Mouse (Mus musculus): ENCODE measurements around the gene Dync1h1. TPM values are rescaled to one million over a fixed set of nuclear protein-coding genes. Genes with fewer than 3 reads are reported as not detected.
A peak's percentile ranks its signal among the peaks of the same experiment; 100 is the strongest.

Dync1h1 gene
- polyA plus RNA-seq, 1 experiment, result 175 TPM

DNA sequence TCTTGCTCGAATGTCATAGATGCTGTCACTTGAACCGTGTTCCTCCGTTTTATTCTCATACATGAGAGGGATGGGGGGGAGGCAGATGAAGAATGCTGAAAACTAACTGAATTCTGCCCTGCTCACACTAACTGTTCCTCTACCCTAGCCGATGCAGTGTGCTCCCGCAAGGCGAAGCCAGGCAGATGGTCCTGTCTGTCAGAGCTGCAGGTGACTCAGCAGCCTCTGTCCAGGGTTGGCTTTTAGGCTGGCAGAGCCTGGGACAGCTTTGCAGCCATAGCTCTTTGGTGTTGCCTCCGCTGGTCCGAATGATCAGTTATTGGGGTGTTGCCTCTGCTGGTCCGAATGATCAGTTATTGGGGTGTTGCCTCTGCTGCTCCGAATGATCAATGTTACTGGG is 30.2 kb upstream of the Dync1h1 start:
- H3K4me1 ChIP-seq (ENCODE audit: control insufficient read depth, insufficient read depth, low read length), result no peaks in the 10 kb centered on the region
- H3K4me3 ChIP-seq (ENCODE audit: insufficient read depth, low read length), result no peak overlapping the region
- no peak for TF ChIP-seq POLR2A (IDR thresholded peaks at IDR 0.05; ENCODE audit: low read depth, low read length)
- no peak for TF ChIP-seq CTCF (IDR thresholded peaks at IDR 0.05; ENCODE audit: borderline replicate concordance, insufficient read depth, low read length)
- no peak overlapping the region for H3K27ac ChIP-seq (ENCODE audit: insufficient read depth, low read length)

DNA sequence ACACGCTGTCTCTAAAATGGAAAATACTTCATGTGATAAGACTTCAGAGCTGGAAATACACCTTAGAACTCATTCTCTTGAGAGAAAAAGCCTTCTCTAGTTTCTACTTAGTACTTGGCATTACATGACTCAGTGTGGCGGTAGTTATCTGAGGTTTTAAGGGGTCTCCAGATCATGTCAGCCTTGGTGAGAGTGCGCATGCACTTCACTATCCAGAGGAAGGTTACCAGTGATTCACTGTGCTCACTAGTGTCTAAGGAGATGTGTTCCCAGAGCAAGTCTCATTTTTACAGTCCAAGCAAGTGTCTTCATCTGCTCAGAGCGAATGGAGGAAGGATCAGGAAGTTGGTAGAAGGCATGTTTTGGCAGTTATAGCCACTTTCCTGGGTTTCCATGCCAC is 28.9 kb upstream of the Dync1h1 start:
- TF ChIP-seq POLR2A (IDR thresholded peaks at IDR 0.05; ENCODE audit: low read depth, low read length) (no peak), CTCF (IDR thresholded peaks at IDR 0.05; ENCODE audit: borderline replicate concordance, insufficient read depth, low read length) (no peak)
- no peaks in the 10 kb centered on the region for H3K4me1 ChIP-seq (ENCODE audit: control insufficient read depth, insufficient read depth, low read length)
- H3K27ac ChIP-seq (ENCODE audit: insufficient read depth, low read length), result no peak overlapping the region
- no peak overlapping the region for H3K4me3 ChIP-seq (ENCODE audit: insufficient read depth, low read length)

DNA sequence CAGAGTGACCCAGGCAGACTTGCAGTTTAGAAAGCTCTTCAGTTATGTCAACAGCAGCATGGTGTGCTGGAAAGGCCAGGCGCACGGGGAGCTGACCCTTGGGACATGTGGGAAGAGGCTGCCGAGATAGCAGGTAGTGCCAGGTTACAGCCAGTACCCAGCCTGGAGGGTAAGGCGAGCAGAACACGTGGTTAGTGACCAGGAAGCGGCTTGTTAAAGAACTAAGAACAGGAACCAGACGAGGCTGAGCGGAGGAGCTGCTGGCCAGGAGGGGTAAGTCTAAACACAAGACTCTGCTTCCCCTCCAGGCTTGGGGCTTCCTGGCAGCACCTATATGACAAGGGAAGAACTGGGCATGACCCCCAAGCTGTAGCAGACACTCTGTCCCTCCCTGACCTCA is 27.6 kb upstream of the Dync1h1 start:
- TF ChIP-seq POLR2A (IDR thresholded peaks at IDR 0.05; ENCODE audit: low read depth, low read length) (no peak), CTCF (IDR thresholded peaks at IDR 0.05; ENCODE audit: borderline replicate concordance, insufficient read depth, low read length) (no peak)
- Histone ChIP-seq H3K27ac (ENCODE audit: insufficient read depth, low read length) (no peak overlapping the region), H3K4me1 (ENCODE audit: control insufficient read depth, insufficient read depth, low read length) (no peaks in the 10 kb centered on the region), H3K4me3 (ENCODE audit: insufficient read depth, low read length) (no peak overlapping the region)

DNA sequence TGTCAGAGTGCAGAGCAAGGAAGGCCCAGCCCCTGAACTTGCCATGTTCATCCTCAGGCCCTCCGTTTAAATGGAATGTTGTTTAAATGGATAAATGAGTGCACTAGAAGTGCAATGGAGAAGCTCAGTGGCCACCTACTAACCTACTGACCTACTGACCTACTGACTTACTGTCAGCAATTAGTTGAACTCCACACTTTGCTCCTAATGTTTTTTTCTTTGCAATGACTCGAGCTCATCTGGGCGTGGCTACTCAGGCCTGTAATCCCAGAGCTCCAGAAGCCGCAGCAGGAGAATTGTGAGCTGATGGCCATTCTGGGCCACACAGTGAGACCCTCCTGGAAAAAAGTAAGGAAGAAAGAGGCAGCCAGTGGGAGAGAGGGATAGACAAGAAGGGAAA is 25.3 kb upstream of the Dync1h1 start:
- TF ChIP-seq CTCF (IDR thresholded peaks at IDR 0.05; ENCODE audit: borderline replicate concordance, insufficient read depth, low read length), result no peak
- Histone ChIP-seq H3K27ac (ENCODE audit: insufficient read depth, low read length) (no peak overlapping the region), H3K4me1 (ENCODE audit: control insufficient read depth, insufficient read depth, low read length) (no peaks in the 10 kb centered on the region), H3K4me3 (ENCODE audit: insufficient read depth, low read length) (no peak overlapping the region)

DNA sequence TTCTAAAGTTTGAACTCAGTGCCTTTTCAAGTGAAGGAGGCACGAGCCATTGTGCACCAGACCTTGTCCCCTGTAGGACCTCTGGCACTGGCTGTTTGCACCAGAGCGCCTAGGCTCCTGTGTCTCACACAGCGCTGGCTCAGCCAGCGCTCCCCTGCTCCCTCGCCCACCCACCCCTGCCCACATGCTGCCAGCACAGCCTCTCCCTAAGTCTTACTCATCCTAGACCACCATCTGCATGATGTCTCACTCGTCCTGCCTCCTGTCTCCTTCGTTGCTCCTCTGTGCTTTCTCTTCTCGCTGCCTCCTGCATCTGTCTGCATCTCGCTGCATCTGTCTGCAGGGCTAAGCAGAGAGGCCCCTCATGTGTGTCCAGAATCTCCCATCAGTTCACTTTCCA is 22.9 kb upstream of the Dync1h1 start:
- TF ChIP-seq CTCF (IDR thresholded peaks at IDR 0.05; ENCODE audit: borderline replicate concordance, insufficient read depth, low read length) (no peak), POLR2A (IDR thresholded peaks at IDR 0.05; ENCODE audit: low read depth, low read length) (no peak)
- Histone ChIP-seq H3K4me3 (ENCODE audit: insufficient read depth, low read length) (no peak overlapping the region), H3K27ac (ENCODE audit: insufficient read depth, low read length) (no peak overlapping the region), H3K4me1 (ENCODE audit: control insufficient read depth, insufficient read depth, low read length) (no peaks in the 10 kb centered on the region)

DNA sequence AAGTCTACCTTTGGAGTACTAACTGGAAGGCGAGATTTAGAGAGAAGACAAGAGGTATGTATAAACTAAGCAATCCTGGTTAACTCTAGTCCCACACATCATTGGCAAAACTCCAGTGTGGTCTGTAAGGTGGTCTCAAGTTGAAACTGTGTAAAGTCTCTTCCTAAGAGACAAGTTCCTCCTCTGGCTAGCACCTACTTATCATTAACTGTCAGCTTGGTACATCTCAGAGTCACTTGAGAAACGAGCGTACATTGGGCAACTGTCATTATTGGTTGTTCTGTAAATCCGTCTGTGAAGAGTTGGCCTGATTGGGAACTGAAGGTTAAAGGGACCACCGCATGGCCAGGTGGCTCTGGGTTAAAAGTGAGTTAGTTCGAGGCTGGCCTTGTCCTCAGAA is 12.6 kb upstream of the Dync1h1 start:
- no peak overlapping the region for H3K4me3 ChIP-seq (ENCODE audit: insufficient read depth, low read length)
- TF ChIP-seq CTCF (IDR thresholded peaks at IDR 0.05; ENCODE audit: borderline replicate concordance, insufficient read depth, low read length) (no peak), POLR2A (IDR thresholded peaks at IDR 0.05; ENCODE audit: low read depth, low read length) (no peak)
- H3K27ac ChIP-seq (ENCODE audit: insufficient read depth, low read length), result no peak overlapping the region
- H3K4me1 ChIP-seq (ENCODE audit: control insufficient read depth, insufficient read depth, low read length), result no peaks in the 10 kb centered on the region; the same call in 1 of the 2 replicates

DNA sequence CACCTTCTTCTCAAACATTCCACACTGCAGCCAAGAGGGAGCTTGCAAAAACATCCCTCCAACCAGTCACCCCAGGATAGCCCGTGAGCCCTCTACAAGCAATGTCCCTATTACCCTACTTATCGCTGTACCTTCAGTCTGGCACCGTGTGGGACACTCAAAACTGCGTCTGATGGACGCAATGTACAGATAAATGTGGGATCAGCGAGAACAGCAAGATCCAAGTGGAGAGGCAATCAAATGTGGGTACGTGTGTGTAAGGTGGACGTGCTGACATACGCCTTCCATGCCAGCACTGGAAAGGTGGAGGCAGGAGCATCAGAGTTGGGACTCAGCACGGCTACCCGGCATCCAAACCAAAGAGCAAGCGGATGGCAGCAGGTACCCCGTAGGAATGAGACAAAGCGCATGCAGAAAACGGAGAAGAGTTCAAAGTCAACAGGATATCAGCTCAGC is 10.4 kb upstream of the Dync1h1 start:
- H3K4me1 ChIP-seq (ENCODE audit: control insufficient read depth, insufficient read depth, low read length), result no peaks in the 10 kb centered on the region; the same call in 1 of the 2 replicates
- TF ChIP-seq CTCF (IDR thresholded peaks at IDR 0.05; ENCODE audit: borderline replicate concordance, insufficient read depth, low read length), result no peak
- TF ChIP-seq POLR2A (IDR thresholded peaks at IDR 0.05; ENCODE audit: low read depth, low read length), result no peak
- peak overlapping the region; percentile 89 for H3K27ac ChIP-seq (ENCODE audit: insufficient read depth, low read length)

DNA sequence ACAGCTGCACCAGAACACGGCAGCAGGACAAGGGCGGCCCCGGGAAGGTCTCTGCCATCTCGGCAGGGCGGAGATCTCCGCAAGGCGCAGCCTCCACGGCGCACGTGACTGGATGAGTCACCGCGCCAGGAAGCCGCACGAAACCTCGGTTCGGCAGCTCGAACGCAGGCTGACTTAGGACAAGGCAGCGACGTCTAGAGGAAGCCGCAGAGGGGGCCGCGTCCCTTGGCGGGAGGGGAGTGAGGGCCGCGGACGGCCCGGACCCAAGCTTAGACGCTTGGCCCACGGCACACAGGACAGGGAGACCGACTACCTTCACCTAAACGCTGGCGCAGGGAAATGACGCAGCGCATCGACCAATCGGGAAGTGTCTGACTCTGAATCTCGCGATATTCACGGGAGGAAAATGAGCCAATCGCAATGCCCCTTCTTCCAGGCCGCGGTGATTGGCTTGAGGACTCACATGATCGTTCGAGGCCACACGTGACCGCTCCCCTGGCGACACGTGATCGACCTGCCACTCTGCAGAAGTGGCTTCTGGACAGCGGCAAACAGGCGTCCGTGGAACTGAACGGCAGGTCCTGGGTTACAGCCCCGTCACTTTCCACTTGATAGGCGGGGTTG is 9.9 kb upstream of the Dync1h1 start:
- TF ChIP-seq POLR2A (IDR thresholded peaks at IDR 0.05; ENCODE audit: low read depth, low read length), result peak; percentile 90
- TF ChIP-seq CTCF (IDR thresholded peaks at IDR 0.05; ENCODE audit: borderline replicate concordance, insufficient read depth, low read length), result no peak
- Histone ChIP-seq H3K27ac (ENCODE audit: insufficient read depth, low read length) (peak overlapping the region; percentile 89), H3K4me1 (ENCODE audit: control insufficient read depth, insufficient read depth, low read length) (no peaks in the 10 kb centered on the region; the same call in 1 of the 2 replicates), H3K4me3 (ENCODE audit: insufficient read depth, low read length) (peak overlapping the region; percentile 83)

More for the DNA sequence above, 10.4 kb upstream of the Dync1h1 start:
- H3K4me3 ChIP-seq (ENCODE audit: insufficient read depth, low read length), result peak overlapping the region; percentile 77

DNA sequence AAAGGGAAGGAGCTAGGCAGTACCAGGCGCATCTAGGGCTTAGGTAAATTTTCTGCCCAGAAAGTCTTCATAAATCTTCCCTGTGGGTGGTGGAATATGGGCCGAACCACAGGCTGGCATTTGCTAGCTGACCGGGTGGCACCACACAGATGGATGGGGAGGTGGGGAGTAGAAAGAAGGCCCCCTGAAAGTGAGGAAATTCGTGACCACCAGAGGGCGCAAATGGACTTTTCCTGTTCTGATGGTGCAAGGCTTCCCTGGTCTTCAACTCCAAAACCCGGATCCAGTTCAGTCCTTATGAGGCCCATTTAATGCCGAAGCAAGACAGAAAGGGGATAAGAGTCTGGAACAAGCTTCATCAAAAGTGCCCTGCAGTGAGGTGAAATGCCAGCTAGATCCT is 2.7 kb upstream of the Dync1h1 start:
- peaks cover 7% of the 10 kb centered on the region; the same call in 1 of the 2 replicates for H3K4me1 ChIP-seq (ENCODE audit: control insufficient read depth, insufficient read depth, low read length)
- H3K27ac ChIP-seq (ENCODE audit: insufficient read depth, low read length), result no peak overlapping the region
- no peak overlapping the region for H3K4me3 ChIP-seq (ENCODE audit: insufficient read depth, low read length)
- peak; percentile 44; the same call in 1 of the 2 replicates for TF ChIP-seq CTCF (IDR thresholded peaks at IDR 0.05; ENCODE audit: borderline replicate concordance, insufficient read depth, low read length)
- no peak for TF ChIP-seq POLR2A (IDR thresholded peaks at IDR 0.05; ENCODE audit: low read depth, low read length)

DNA sequence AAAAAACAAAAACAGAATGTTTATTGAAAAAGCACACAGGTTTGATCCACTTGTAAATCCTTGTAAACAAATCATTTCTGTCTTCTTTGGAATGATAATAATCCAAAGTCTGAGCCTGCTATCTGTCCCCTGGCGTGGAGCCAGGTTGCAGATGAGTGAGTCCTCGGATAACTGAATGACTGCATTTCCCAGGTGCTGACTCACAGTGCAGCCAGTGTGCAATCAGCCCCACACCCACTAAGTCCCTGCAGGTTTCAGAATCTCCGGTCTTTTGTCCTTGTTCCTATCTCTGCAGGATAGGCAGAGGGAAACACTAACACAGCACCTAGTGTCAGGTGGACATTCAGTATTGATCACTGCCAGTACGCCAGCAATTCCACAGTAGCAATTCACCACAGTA is 1.5 kb upstream of the Dync1h1 start:
- Histone ChIP-seq H3K27ac (ENCODE audit: insufficient read depth, low read length) (no peak overlapping the region), H3K4me3 (ENCODE audit: insufficient read depth, low read length) (no peak overlapping the region), H3K4me1 (ENCODE audit: control insufficient read depth, insufficient read depth, low read length) (peaks cover 7% of the 10 kb centered on the region; the same call in 1 of the 2 replicates)
- TF ChIP-seq POLR2A (IDR thresholded peaks at IDR 0.05; ENCODE audit: low read depth, low read length), result no peak
- TF ChIP-seq CTCF (IDR thresholded peaks at IDR 0.05; ENCODE audit: borderline replicate concordance, insufficient read depth, low read length), result no peak
